8 mouse cellular contexts compared by ENCODE assay signal in the genomic region with DNA sequence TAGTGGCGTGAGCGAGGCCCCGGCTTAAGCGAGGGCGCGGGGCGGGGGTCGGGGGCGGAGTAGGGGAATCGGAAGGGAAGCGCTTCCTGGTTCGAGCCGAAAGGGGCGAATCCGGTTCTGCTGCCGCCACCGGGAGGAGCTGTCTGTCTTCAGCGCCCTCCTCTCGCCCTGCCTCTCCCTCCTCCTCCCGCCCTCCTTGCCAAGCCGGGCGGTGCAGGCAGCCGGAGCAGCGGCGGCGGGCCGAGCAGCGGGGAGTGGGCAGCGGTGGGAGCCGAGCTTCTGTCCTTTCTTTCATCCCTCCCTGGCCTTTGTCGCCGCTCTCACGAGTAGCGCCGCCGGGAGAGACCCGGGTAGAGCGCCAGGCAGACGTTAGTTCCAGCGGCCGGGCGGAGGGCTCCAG. TPM values are rescaled to one million over a fixed set of nuclear protein-coding genes. Genes with fewer than 3 reads are reported as not detected.
A peak's percentile ranks its signal among the peaks of the same experiment; 100 is the strongest.
DNase-seq lines count a peak whose midpoint lies in the region; ATAC-seq and TF ChIP-seq lines count a peak whose summit lies in the region.

No protein-coding gene starts in this region.

- peak overlapping the region; percentile 87 for H3K27ac ChIP-seq in embryonic facial prominence, embryonic 10.5 days (replicated peaks)
- peak overlapping the region; percentile 57 for H3K27ac ChIP-seq in heart, embryonic 15.5 days
- peak overlapping the region; percentile 98 for H3K27ac ChIP-seq in midbrain, embryonic 13.5 days
- H3K27ac ChIP-seq in thymus, adult 2 months (ENCODE audit: control insufficient read depth, insufficient read depth, low read length) = no peak overlapping the region

- peak; percentile 77 for DNase-seq in R1 (ENCODE audit: low read depth, low spot score)
- peak; percentile 83 for DNase-seq in embryonic facial prominence, embryonic 10.5 days (ENCODE audit: low spot score)
- peak; percentile 75 to 86 for DNase-seq in layer of hippocampus, postnatal 14 days (ENCODE audit: low spot score in 2 of 2)
- DNase-seq in thymus, adult 2 months = peak; percentile 53
- no peak for DNase-seq in spleen, postnatal 14 days (ENCODE audit: low spot score in 2 of 2)

- H3K9ac ChIP-seq in heart, embryonic 15.5 days = no peak overlapping the region
- peak overlapping the region; percentile 93 for H3K9ac ChIP-seq in midbrain, embryonic 13.5 days (replicated peaks)

- H3K27me3 ChIP-seq in embryonic facial prominence, embryonic 10.5 days (replicated peaks; ENCODE audit: low read depth, poor library complexity, severe bottlenecking) = peaks cover 73% of the 10 kb centered on the region
- H3K27me3 ChIP-seq in heart, embryonic 15.5 days = peaks cover 85% of the 10 kb centered on the region
- H3K27me3 ChIP-seq in midbrain, embryonic 13.5 days = peaks cover 25% of the 10 kb centered on the region
- H3K27me3 ChIP-seq in thymus, adult 2 months (ENCODE audit: control insufficient read depth, insufficient read depth, low read length) = peaks cover 6% of the 10 kb centered on the region; the same call in 1 of the 2 replicates

- H3K4me3 ChIP-seq in embryonic facial prominence, embryonic 10.5 days = peak overlapping the region; percentile 80
- H3K4me3 ChIP-seq in heart, embryonic 15.5 days = peak overlapping the region; percentile 53
- peak overlapping the region; percentile 86 for H3K4me3 ChIP-seq in midbrain, embryonic 13.5 days (replicated peaks)
- peak overlapping the region; percentile 3; the same call in 1 of the 2 replicates for H3K4me3 ChIP-seq in thymus, adult 2 months (ENCODE audit: control insufficient read depth, insufficient read depth, low read length)

- peak; percentile 76 for ATAC-seq in CD4-positive, CD25-positive, alpha-beta regulatory T cell, adult 4 months
- ATAC-seq in heart, embryonic 15.5 days (replicated peaks; ENCODE audit: insufficient number of reproducible peaks, insufficient read depth, low FRiP score, low read depth) = peak; percentile 30
- ATAC-seq in midbrain, embryonic 13.5 days = peak; percentile 63

- no peaks in the 10 kb centered on the region for H3K9me3 ChIP-seq in embryonic facial prominence, embryonic 10.5 days
- no peaks in the 10 kb centered on the region for H3K9me3 ChIP-seq in heart, embryonic 15.5 days (replicated peaks)
- no peaks in the 10 kb centered on the region for H3K9me3 ChIP-seq in midbrain, embryonic 13.5 days

- no peak for TF ChIP-seq CTCF in thymus, adult 2 months (IDR thresholded peaks at IDR 0.05; ENCODE audit: borderline replicate concordance, control insufficient read depth, extremely low read depth, insufficient read depth, low read length, poor library complexity)

- WGBS in embryonic facial prominence, embryonic 10.5 days = under 1% methylated on average over 42 of the region's 42 CpGs
- 0% methylated on average over 32 of the region's 42 CpGs for WGBS in heart, embryonic 15.5 days
- WGBS in midbrain, embryonic 13.5 days = under 1% methylated on average over 42 of the region's 42 CpGs
- 5% methylated on average over 42 of the region's 42 CpGs for WGBS in thymus, adult 2 months

- peak overlapping the region; percentile 73 for H3K4me2 ChIP-seq in heart, embryonic 15.5 days
- H3K4me2 ChIP-seq in midbrain, embryonic 13.5 days (replicated peaks) = peak overlapping the region; percentile 84

- TF ChIP-seq POLR2A in thymus, adult 2 months (IDR thresholded peaks at IDR 0.05; ENCODE audit: control insufficient read depth, extremely low read depth, insufficient read depth, low read length, poor library complexity) = no peak

- H3K36me3 ChIP-seq in embryonic facial prominence, embryonic 10.5 days (replicated peaks) = no peaks in the 10 kb centered on the region
- H3K36me3 ChIP-seq in heart, embryonic 15.5 days = no peaks in the 10 kb centered on the region
- H3K36me3 ChIP-seq in midbrain, embryonic 13.5 days = no peaks in the 10 kb centered on the region
- no peaks in the 10 kb centered on the region for H3K36me3 ChIP-seq in thymus, adult 2 months (ENCODE audit: control insufficient read depth, insufficient read depth, low read length)

- H3K4me1 ChIP-seq in embryonic facial prominence, embryonic 10.5 days = peaks cover 55% of the 10 kb centered on the region
- peaks cover 25% of the 10 kb centered on the region for H3K4me1 ChIP-seq in heart, embryonic 15.5 days (replicated peaks)
- peaks cover 78% of the 10 kb centered on the region for H3K4me1 ChIP-seq in midbrain, embryonic 13.5 days (replicated peaks)
- H3K4me1 ChIP-seq in thymus, adult 2 months (replicated peaks; ENCODE audit: control insufficient read depth, insufficient read depth, low read length) = peaks cover 7% of the 10 kb centered on the region; the same call in 1 of the 2 replicates

RNA-seq across cellular contexts. Expression of gene Crmp1, which starts 3.9 kb away (rescaled TPM):
- polyA plus RNA-seq in CD4-positive, CD25-positive, alpha-beta regulatory T cell, adult 4 months (2017; shearing (Covaris generic)) = 10 to 100 TPM; 10.1 to 13.9 TPM
- polyA plus RNA-seq in embryonic facial prominence, embryonic 10.5 days (2016; fragmentation: Nextera tagmentation; extraction: Ambion mirVana) = 80.2 and 88.4 TPM in 2 replicates
- 7.5 and 15.9 TPM in 2 replicates for polyA plus RNA-seq in heart, embryonic 15.5 days (2015; fragmentation: Nextera tagmentation; extraction: Ambion mirVana)
- total RNA-seq in layer of hippocampus, postnatal 14 days (2021) = 100 to 1,000 TPM; 405 to 421 TPM
- polyA plus RNA-seq in midbrain, embryonic 13.5 days (2015; fragmentation: Nextera tagmentation; extraction: Ambion mirVana) = 711 and 713 TPM in 2 replicates
- 2.8 and 3.8 TPM in 2 replicates for polyA plus RNA-seq in thymus, adult 2 months (2012; rRNA removed)

Comparison
In these comparisons a context has a peak if more than half of its experiments do, and no peak if none do; other contexts are left out.
1. DNase-seq: peak in R1 (single experiment), embryonic facial prominence, embryonic 10.5 days (single experiment), layer of hippocampus, postnatal 14 days (2 of 2) and thymus, adult 2 months (single experiment); none in spleen, postnatal 14 days (0 of 2).
2. H3K4me3 ChIP-seq: peak in every context shown above with its lines; median percentile 86 in midbrain, embryonic 13.5 days; 80 in embryonic facial prominence, embryonic 10.5 days; 53 in heart, embryonic 15.5 days; 3 in thymus, adult 2 months.
3. Peak in every context shown above with its lines, with median percentiles within 50 percentile points of each other: ATAC-seq.